Mouse (Mus musculus) heart, embryonic 10.5 days (tissue): Measurements from ENCODE around the gene Slc22a2. TPM values are rescaled to one million over a fixed set of nuclear protein-coding genes. Genes with fewer than 3 reads are reported as not detected.
"Not testable (repeated sequence)": the region's sequence is repeated elsewhere in the genome, so short reads cannot be mapped to it uniquely, and the experiment has no call there.

ENCODE experiments used
- DNase-seq: peaks from one replicate; pipeline ENCODE4 v3.0.0-alpha.2; 2017; ENCODE audit warnings: low spot score
- H3K27ac ChIP-seq: fragments of 300-500 bp; sonication (generic); 2 replicates; pipeline ENCODE4 v1.5.1; 2016; ENCODE audit warnings: mild to moderate bottlenecking
- H3K27me3 ChIP-seq: fragments of 300-500 bp; sonication (generic); 2 replicates; pipeline ENCODE4 v1.6.1; 2016; ENCODE audit warnings: mild to moderate bottlenecking; ENCODE audit not compliant: poor library complexity, insufficient read depth, severe bottlenecking
- H3K36me3 ChIP-seq: fragments of 300-500 bp; sonication (generic); 2 replicates; pipeline ENCODE4 v1.6.1; 2016; ENCODE audit warnings: mild to moderate bottlenecking, moderate library complexity
- H3K4me1 ChIP-seq: fragments of 300-500 bp; sonication (generic); 2 replicates; pipeline ENCODE4 v1.6.1; 2016; ENCODE audit warnings: mild to moderate bottlenecking
- H3K4me3 ChIP-seq: fragments of 300-500 bp; sonication (generic); 2 replicates; pipeline ENCODE4 v1.5.1; 2016; ENCODE audit warnings: mild to moderate bottlenecking, moderate library complexity
- H3K9me3 ChIP-seq: fragments of 300-500 bp; sonication (generic); 2 replicates; pipeline ENCODE4 v1.6.1; 2016; ENCODE audit warnings: mild to moderate bottlenecking, moderate library complexity
- WGBS: fragments of 180-500 bp; shearing (Covaris S2); methylation state at CpG from one replicate; pipeline ENCODE4 v1.1.7; 2016; 5-methylcytosine and 5-hydroxymethylcytosine counted together
- polyA plus RNA-seq: library from polyadenylated mRNA; unstranded; fragments of >200 nt; fragmentation: Nextera tagmentation; extraction: Ambion mirVana; gene quantifications from 2 replicates; pipeline ENCODE4 v1.2.1, GENCODE M21; 2016

The Slc22a2 gene
- polyA plus RNA-seq, result 0.09 TPM in 1 of 2 replicates, not detected in the other

DNA sequence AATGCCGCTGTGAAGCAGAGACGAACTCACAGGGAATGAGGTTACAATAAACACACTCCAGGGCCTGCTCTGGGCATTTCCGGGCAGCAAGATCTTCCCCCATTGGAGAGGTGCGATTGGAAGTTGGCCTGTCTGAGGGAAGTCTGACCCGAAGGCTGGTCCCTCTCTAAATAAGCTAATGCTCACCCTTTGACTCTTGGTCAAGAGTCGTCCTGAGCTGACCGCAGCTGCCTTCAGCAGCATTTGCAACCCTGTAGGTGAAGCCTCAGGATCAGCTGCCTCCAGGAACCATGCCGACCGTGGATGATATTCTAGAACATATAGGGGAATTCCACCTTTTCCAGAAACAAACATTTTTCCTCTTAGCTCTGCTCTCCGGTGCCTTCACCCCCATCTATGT is at the start of gene Slc22a2:
Gene Slc22a2 (plus strand): TSS at position 142 of the 400 bp plus-strand sequence.
- WGBS, result 82% methylated on average over 10 of the region's 10 CpGs
- no peak for DNase-seq
- H3K4me1 ChIP-seq, result 0 out of 2 replicates have a peak, but pooled peaks cover 4% of the 10 kb centered on the region
- H3K9me3 ChIP-seq, result no peaks in the 10 kb centered on the region
- H3K4me3 ChIP-seq, result no peak within 1 kb of the TSS
- no peaks in the 10 kb centered on the region for H3K36me3 ChIP-seq
- H3K27me3 ChIP-seq, result peaks cover 17% of the 10 kb centered on the region; the same call in 1 of the 2 replicates
- H3K27ac ChIP-seq, result no peak within 1 kb of the TSS

GRCm38 (mm10) chr17:12534353-12535145 is 49.4 kb upstream of the Slc22a2 start:
- peaks cover 25% of the 10 kb centered on the region for H3K4me1 ChIP-seq
- no peak for DNase-seq
- H3K9me3 ChIP-seq, result no peaks in the 10 kb centered on the region
- no peaks in the 10 kb centered on the region for H3K36me3 ChIP-seq
- H3K27me3 ChIP-seq, result 0 out of 2 replicates have a peak, but pooled peaks cover 7% of the 10 kb centered on the region
- no peak overlapping the region for H3K27ac ChIP-seq
- 60% methylated on average over 13 of the region's 13 CpGs for WGBS
- H3K4me3 ChIP-seq, result no peak overlapping the region

DNA sequence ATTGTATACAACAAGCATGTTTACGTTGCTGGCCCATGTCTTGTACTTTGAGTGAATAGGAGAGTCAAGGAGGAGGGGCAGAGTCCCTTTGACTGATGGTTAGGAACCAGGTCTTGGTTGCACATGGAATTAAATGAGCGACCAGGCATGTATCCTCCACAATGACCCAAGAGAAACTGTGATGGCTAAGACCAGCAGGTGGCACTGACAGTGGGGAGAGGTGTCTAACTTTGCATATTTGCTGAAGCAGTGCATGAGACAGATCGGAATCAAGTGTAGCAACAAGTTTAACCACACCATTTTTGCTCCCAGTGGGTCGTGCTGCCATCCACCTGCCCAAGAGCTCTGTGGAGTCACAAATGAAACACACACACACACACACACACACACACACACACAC is 21.7 kb upstream of the Slc22a2 start:
- no peak overlapping the region for H3K27ac ChIP-seq
- H3K9me3 ChIP-seq, result peaks cover 10% of the 10 kb centered on the region
- DNase-seq, result no peak
- H3K36me3 ChIP-seq, result no peaks in the 10 kb centered on the region
- no peaks in the 10 kb centered on the region for H3K4me1 ChIP-seq
- 78% methylated on average over 4 of the region's 4 CpGs for WGBS
- no peak overlapping the region for H3K4me3 ChIP-seq
- no peaks in the 10 kb centered on the region for H3K27me3 ChIP-seq

DNA sequence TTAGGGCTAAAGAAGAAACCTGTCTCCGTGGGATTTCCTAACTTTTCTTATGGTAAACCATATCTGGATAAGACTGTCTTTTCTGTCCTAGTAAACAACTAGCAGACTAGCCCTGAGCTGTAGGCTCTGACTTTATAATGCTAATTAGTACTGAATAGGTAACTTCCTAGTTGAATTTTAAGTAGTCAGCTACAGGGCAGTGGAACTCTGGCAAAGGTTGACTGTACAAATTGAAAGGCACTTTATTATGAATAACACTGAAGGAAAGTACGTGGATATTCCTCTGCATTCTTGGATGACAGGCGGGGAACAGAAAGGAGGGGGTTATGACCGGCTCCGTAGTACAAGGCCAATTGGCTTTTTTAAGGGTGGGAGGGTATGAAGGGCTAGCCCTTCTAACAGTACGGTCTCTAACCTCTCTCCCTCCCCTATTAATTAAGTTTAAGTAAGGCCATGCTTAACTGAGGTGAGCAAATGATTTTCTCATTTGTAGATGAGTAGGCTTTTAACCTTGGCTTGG is 19.4 kb upstream of the Slc22a2 start:
- not testable (repeated sequence) for H3K27ac ChIP-seq, H3K4me1 ChIP-seq, H3K4me3 ChIP-seq, H3K27me3 ChIP-seq, H3K9me3 ChIP-seq, DNase-seq, H3K36me3 ChIP-seq
- WGBS, result 83% methylated on average over 6 of the region's 6 CpGs

- Histone ChIP-seq H3K36me3 (no peaks in the 10 kb centered on the region), H3K27ac (no peak overlapping the region), H3K4me1 (no peaks in the 10 kb centered on the region), H3K9me3 (no peaks in the 10 kb centered on the region), H3K27me3 (no peaks in the 10 kb centered on the region), H3K4me3 (no peak overlapping the region)
- no peak for DNase-seq
- 89% methylated on average over 6 of the region's 6 CpGs for WGBS
Observed at GRCm38 (mm10) chr17:12565443-12565842, 18.5 kb upstream of the Slc22a2 start.

DNA sequence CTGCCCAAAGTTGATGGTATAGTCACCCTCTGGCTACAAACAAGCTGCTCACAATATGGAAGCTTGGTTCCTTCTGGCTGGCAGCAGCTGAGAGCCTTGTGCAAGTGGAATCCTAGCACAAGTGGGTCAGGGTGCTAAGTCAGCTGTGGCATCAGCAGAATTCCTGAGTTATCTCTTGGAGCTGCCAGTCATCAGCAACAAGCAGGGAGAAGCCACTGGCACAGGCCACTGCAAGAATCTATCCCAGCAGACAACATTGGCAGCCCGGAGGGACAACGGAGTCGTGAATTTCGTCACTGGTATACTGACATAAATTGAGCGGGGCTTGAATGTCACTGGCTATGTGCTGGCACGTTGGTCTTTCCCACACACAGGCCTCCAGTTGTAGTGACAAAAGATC is 12.6 kb upstream of the Slc22a2 start:
- WGBS, result 57% methylated on average over 6 of the region's 6 CpGs
- H3K4me1 ChIP-seq, result peaks cover 13% of the 10 kb centered on the region
- no peaks in the 10 kb centered on the region for H3K27me3 ChIP-seq
- no peaks in the 10 kb centered on the region for H3K36me3 ChIP-seq
- no peak overlapping the region for H3K4me3 ChIP-seq
- no peaks in the 10 kb centered on the region for H3K9me3 ChIP-seq
- DNase-seq, result no peak
- no peak overlapping the region for H3K27ac ChIP-seq

GRCm38 (mm10) chr17:12571924-12572463 is 11.9 kb upstream of the Slc22a2 start:
- no peaks in the 10 kb centered on the region for H3K9me3 ChIP-seq
- H3K4me1 ChIP-seq, result peaks cover 13% of the 10 kb centered on the region
- H3K27me3 ChIP-seq, result no peaks in the 10 kb centered on the region
- no peak for DNase-seq
- H3K4me3 ChIP-seq, result no peak overlapping the region
- H3K27ac ChIP-seq, result no peak overlapping the region
- WGBS, result 52% methylated on average over 9 of the region's 9 CpGs
- no peaks in the 10 kb centered on the region for H3K36me3 ChIP-seq

- Histone ChIP-seq H3K27me3 (0 out of 2 replicates have a peak, but pooled peaks cover 2% of the 10 kb centered on the region), H3K4me3 (no peak overlapping the region), H3K36me3 (no peaks in the 10 kb centered on the region), H3K4me1 (peaks cover 13% of the 10 kb centered on the region), H3K9me3 (no peaks in the 10 kb centered on the region), H3K27ac (no peak overlapping the region)
- WGBS, result 82% methylated on average over 6 of the region's 6 CpGs
- no peak for DNase-seq
Observed at GRCm38 (mm10) chr17:12575391-12575790, 8.5 kb upstream of the Slc22a2 start.

DNA sequence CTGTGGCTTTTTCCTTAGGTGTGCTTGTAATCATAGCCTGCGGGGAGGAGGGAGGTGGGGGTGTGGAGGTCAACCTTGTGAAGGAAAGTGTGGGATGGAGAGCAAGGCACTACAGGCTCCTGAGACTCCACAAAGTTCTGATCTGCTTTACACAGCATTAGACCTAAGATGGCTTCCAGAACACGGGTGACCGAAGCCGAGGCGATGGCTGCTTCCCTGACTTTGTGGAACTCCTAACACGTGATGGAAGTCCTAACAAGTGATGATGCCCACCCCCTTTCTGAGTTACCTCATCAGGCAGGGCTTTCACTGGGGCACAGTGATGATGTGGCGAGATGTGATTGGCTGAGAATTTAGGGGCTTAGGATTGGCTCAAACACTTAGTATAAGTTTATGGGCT is 6.8 kb upstream of the Slc22a2 start:
- Histone ChIP-seq H3K27ac (no peak overlapping the region), H3K36me3 (no peaks in the 10 kb centered on the region), H3K27me3 (peaks cover 5% of the 10 kb centered on the region; the same call in 1 of the 2 replicates), H3K4me1 (0 out of 2 replicates have a peak, but pooled peaks cover 1% of the 10 kb centered on the region), H3K9me3 (no peaks in the 10 kb centered on the region), H3K4me3 (no peak overlapping the region)
- no peak for DNase-seq
- WGBS, result 86% methylated on average over 7 of the region's 7 CpGs

DNA sequence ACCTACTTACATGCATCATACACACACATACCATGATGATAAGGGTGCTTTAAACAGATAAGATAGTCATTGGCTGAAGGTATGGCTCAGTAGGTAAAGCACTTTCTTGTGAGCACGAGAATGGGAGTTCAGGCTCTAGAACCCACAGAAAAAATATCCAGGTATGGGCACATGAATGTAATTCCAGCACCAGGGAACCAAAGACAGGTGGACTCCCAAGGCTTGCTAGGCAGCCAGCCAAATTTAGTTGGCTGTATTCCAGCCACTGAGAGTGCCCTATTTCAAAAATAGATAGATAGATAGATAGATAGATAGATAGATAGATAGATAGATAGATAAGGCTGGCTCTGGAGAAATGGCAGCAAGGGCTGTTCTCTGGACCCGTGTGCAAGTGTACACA is 1.4 kb downstream of the Slc22a2 start:
- H3K4me3 ChIP-seq, result no peak overlapping the region
- peak; percentile 60 for DNase-seq
- H3K4me1 ChIP-seq, result 0 out of 2 replicates have a peak, but pooled peaks cover 4% of the 10 kb centered on the region
- no peak overlapping the region for H3K27ac ChIP-seq
- 80% methylated on average over 2 of the region's 2 CpGs for WGBS
- no peaks in the 10 kb centered on the region for H3K36me3 ChIP-seq
- peaks cover 15% of the 10 kb centered on the region; the same call in 1 of the 2 replicates for H3K27me3 ChIP-seq
- H3K9me3 ChIP-seq, result no peaks in the 10 kb centered on the region

DNA sequence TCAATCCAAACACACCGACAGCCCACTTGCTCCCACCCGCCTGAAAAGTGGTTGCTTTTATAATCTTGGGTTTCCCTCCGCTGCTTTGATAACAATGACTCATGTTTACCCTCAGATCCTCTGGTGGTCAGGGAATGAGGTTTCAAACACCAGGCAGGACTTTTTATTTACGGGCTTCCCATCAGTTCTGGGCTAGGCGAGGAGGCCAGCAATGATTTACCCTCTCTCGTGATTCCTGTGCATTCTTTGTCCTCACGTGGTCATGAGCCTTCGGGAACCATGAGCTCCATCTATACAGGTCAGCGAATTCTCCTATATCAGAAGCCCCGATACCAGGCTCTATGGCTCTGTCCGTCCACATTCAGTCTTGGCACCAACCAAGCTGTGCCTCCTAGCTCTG is 3.0 kb downstream of the Slc22a2 start:
- Histone ChIP-seq H3K9me3 (no peaks in the 10 kb centered on the region), H3K27ac (no peak overlapping the region)
- 62% methylated on average over 11 of the region's 11 CpGs for WGBS

GRCm38 (mm10) chr17:12588801-12589247 is 4.9 kb downstream of the Slc22a2 start:
- DNase-seq, result peak; percentile 51
- H3K4me3 ChIP-seq, result no peak overlapping the region
- H3K4me1 ChIP-seq, result 0 out of 2 replicates have a peak, but pooled peaks cover 4% of the 10 kb centered on the region
- 72% methylated on average over 9 of the region's 9 CpGs for WGBS
- H3K27me3 ChIP-seq, result peaks cover 6% of the 10 kb centered on the region; the same call in 1 of the 2 replicates
- H3K9me3 ChIP-seq, result no peaks in the 10 kb centered on the region; the same call in 1 of the 2 replicates
- no peak overlapping the region for H3K27ac ChIP-seq
- H3K36me3 ChIP-seq, result no peaks in the 10 kb centered on the region

More for the DNA sequence above, 3.0 kb downstream of the Slc22a2 start:
- no peak for DNase-seq
- 0 out of 2 replicates have a peak, but pooled peaks cover 4% of the 10 kb centered on the region for H3K4me1 ChIP-seq
- H3K27me3 ChIP-seq, result peaks cover 12% of the 10 kb centered on the region; the same call in 1 of the 2 replicates
- no peak overlapping the region for H3K4me3 ChIP-seq
- no peaks in the 10 kb centered on the region for H3K36me3 ChIP-seq
